Comparison of ENCODE assay signal across 34 mouse cellular contexts in genomic region chr19:13739428-13739827, GRCm38 (mm10). TPM values are rescaled to one million over a fixed set of nuclear protein-coding genes. Genes with fewer than 3 reads are reported as not detected.
"Had no signal": no experiment of that assay in that cellular context is flagged by ENCODE, and none has a peak within 500 bp of the region (broad histone marks: within the 10 kb centered on the region; RNA-seq: fewer than 3 reads in every experiment).

TSS of gene Olfr1494 (plus strand) at chr19:13739728.

- H3K27ac ChIP-seq: embryonic facial prominence, embryonic 10.5 days; embryonic facial prominence, embryonic 12.5 days; embryonic facial prominence, embryonic 13.5 days; embryonic facial prominence, embryonic 15.5 days; forebrain, embryonic 10.5 days; forebrain, embryonic 12.5 days; forebrain, embryonic 13.5 days; forebrain, embryonic 15.5 days; gastrocnemius, adult 2 months; heart, adult 2 months had no signal

- H3K4me2 ChIP-seq: embryonic facial prominence, embryonic 12.5 days; embryonic facial prominence, embryonic 13.5 days; embryonic facial prominence, embryonic 15.5 days; forebrain, embryonic 12.5 days; forebrain, embryonic 13.5 days; forebrain, embryonic 15.5 days had no signal

- ATAC-seq: forebrain, embryonic 13.5 days; forebrain, embryonic 14.5 days; forebrain, embryonic 15.5 days; forebrain, embryonic 16.5 days; forebrain, postnatal 0 days had no signal

- H3K4me3 ChIP-seq: embryonic facial prominence, embryonic 10.5 days; embryonic facial prominence, embryonic 12.5 days; embryonic facial prominence, embryonic 13.5 days; embryonic facial prominence, embryonic 15.5 days; erythroblast, embryonic 14.5 days; forebrain, embryonic 10.5 days; forebrain, embryonic 12.5 days; forebrain, embryonic 13.5 days; forebrain, embryonic 15.5 days; gastrocnemius, adult 2 months; heart, adult 2 months had no signal

- H3K27me3 ChIP-seq: embryonic facial prominence, embryonic 12.5 days; embryonic facial prominence, embryonic 13.5 days; embryonic facial prominence, embryonic 15.5 days; forebrain, embryonic 12.5 days; forebrain, embryonic 13.5 days; forebrain, embryonic 15.5 days had no signal

- H3K9me3 ChIP-seq: embryonic facial prominence, embryonic 12.5 days; embryonic facial prominence, embryonic 15.5 days; forebrain, embryonic 12.5 days; forebrain, embryonic 13.5 days; forebrain, embryonic 15.5 days had no signal

- H3K9ac ChIP-seq: embryonic facial prominence, embryonic 12.5 days; embryonic facial prominence, embryonic 13.5 days; embryonic facial prominence, embryonic 15.5 days; forebrain, embryonic 12.5 days; forebrain, embryonic 13.5 days; forebrain, embryonic 15.5 days; forebrain, postnatal 0 days had no signal

- DNase-seq: cerebellum, adult 8-10 months; cerebellum, adult 9-10 months; cerebellum, adult 9-11 months; cerebellum, postnatal 10 days; cerebellum, postnatal 14 days; cerebellum, postnatal 25 days; cerebellum, postnatal 36 days; embryo, embryonic 11 days; forebrain, postnatal 0 days; gastrocnemius, adult 2 months; gastrocnemius, postnatal 10 days; gastrocnemius, postnatal 14 days; gastrocnemius, postnatal 25 days; gastrocnemius, postnatal 36 days; heart, adult 11 months; heart, adult 18-20 months; heart, adult 2 months had no signal

- H3K4me1 ChIP-seq: embryonic facial prominence, embryonic 10.5 days; embryonic facial prominence, embryonic 12.5 days; embryonic facial prominence, embryonic 13.5 days; embryonic facial prominence, embryonic 15.5 days; forebrain, embryonic 10.5 days; forebrain, embryonic 12.5 days; forebrain, embryonic 13.5 days; forebrain, embryonic 15.5 days had no signal

- H3K36me3 ChIP-seq: embryonic facial prominence, embryonic 10.5 days; embryonic facial prominence, embryonic 12.5 days; embryonic facial prominence, embryonic 13.5 days; embryonic facial prominence, embryonic 15.5 days; forebrain, embryonic 10.5 days; forebrain, embryonic 12.5 days; forebrain, embryonic 15.5 days had no signal

RNA-seq across cellular contexts. Expression of gene Olfr1494, which starts in this region (rescaled TPM):
- polyA plus RNA-seq: cortical plate, adult 2 months; embryonic facial prominence, embryonic 10.5 days; embryonic facial prominence, embryonic 11.5 days; embryonic facial prominence, embryonic 12.5 days; embryonic facial prominence, embryonic 13.5 days; embryonic facial prominence, embryonic 14.5 days; embryonic facial prominence, embryonic 15.5 days; erythroblast, embryonic 14.5 days; forebrain, embryonic 10.5 days; forebrain, embryonic 11.5 days; forebrain, embryonic 12.5 days; forebrain, embryonic 13.5 days; forebrain, embryonic 14.5 days; forebrain, embryonic 15.5 days; forebrain, embryonic 16.5 days; forebrain, postnatal 0 days; frontal cortex, adult 2 months; gonadal fat pad, adult 2 months; heart, adult 2 months had no signal
